ENCODE assay signal across 10 mouse cellular contexts in genomic region chr12:102127601-102128000, GRCm38 (mm10). TPM values are rescaled to one million over a fixed set of nuclear protein-coding genes. Genes with fewer than 3 reads are reported as not detected.
DNase-seq lines count a peak whose midpoint lies in the region; ATAC-seq lines count a peak whose summit lies in the region.
"Had no signal": no experiment of that assay in that cellular context is flagged by ENCODE, and none has a peak within 500 bp of the region (broad histone marks: within the 10 kb centered on the region; RNA-seq: fewer than 3 reads in every experiment).

No protein-coding gene starts in this region.

- H3K4me3 ChIP-seq in heart, embryonic 16.5 days (ENCODE audit: low read length), result peak overlapping the region; percentile 55
- H3K4me3 ChIP-seq in embryonic facial prominence, embryonic 10.5 days, result peak overlapping the region; percentile 72
- H3K4me3 ChIP-seq in hindbrain, embryonic 16.5 days (ENCODE audit: low read length), result peak overlapping the region; percentile 61
- H3K4me3 ChIP-seq in midbrain, embryonic 14.5 days (replicated peaks; ENCODE audit: low read depth, low read length), result peak overlapping the region; percentile 43

- peaks cover 31% of the 10 kb centered on the region for H3K27me3 ChIP-seq in heart, embryonic 16.5 days (ENCODE audit: control insufficient read depth, insufficient read depth, low read length)
- H3K27me3 ChIP-seq in embryonic facial prominence, embryonic 10.5 days (replicated peaks; ENCODE audit: low read depth, poor library complexity, severe bottlenecking), result peaks cover 67% of the 10 kb centered on the region
- peaks cover 20% of the 10 kb centered on the region for H3K27me3 ChIP-seq in hindbrain, embryonic 16.5 days (replicated peaks; ENCODE audit: control insufficient read depth, insufficient read depth, low read length)
- H3K27me3 ChIP-seq in midbrain, embryonic 14.5 days (ENCODE audit: control insufficient read depth, insufficient read depth, low read length), result peaks cover 46% of the 10 kb centered on the region; the same call in 1 of the 2 replicates

- WGBS in heart, embryonic 16.5 days, result 12% methylated on average over 7 of the region's 7 CpGs
- 12% methylated on average over 7 of the region's 7 CpGs for WGBS in embryonic facial prominence, embryonic 10.5 days
- WGBS in hindbrain, embryonic 16.5 days, result 9% methylated on average over 7 of the region's 7 CpGs
- WGBS in midbrain, embryonic 14.5 days, result 9% methylated on average over 7 of the region's 7 CpGs

- no peak overlapping the region for H3K27ac ChIP-seq in heart, embryonic 16.5 days (ENCODE audit: low read length)
- H3K27ac ChIP-seq in embryonic facial prominence, embryonic 10.5 days (replicated peaks), result no peak overlapping the region
- H3K27ac ChIP-seq in hindbrain, embryonic 16.5 days (ENCODE audit: low read depth, low read length), result no peak overlapping the region
- no peak overlapping the region for H3K27ac ChIP-seq in midbrain, embryonic 14.5 days (replicated peaks; ENCODE audit: low read depth, low read length)

- no peaks in the 10 kb centered on the region for H3K36me3 ChIP-seq in heart, embryonic 16.5 days (ENCODE audit: control insufficient read depth, insufficient read depth)
- H3K36me3 ChIP-seq in embryonic facial prominence, embryonic 10.5 days (replicated peaks), result no peaks in the 10 kb centered on the region
- no peaks in the 10 kb centered on the region for H3K36me3 ChIP-seq in hindbrain, embryonic 16.5 days (ENCODE audit: control insufficient read depth, insufficient read depth, low read length)
- H3K36me3 ChIP-seq in midbrain, embryonic 14.5 days (ENCODE audit: control insufficient read depth, insufficient read depth, low read length), result no peaks in the 10 kb centered on the region

- H3K9ac ChIP-seq in heart, embryonic 16.5 days (ENCODE audit: low read length), result no peak overlapping the region; the same call in 1 of the 2 replicates
- H3K9ac ChIP-seq in hindbrain, embryonic 16.5 days (ENCODE audit: low read depth, low read length), result no peak overlapping the region
- H3K9ac ChIP-seq in midbrain, embryonic 14.5 days (replicated peaks; ENCODE audit: low read length), result no peak overlapping the region; the same call in 1 of the 2 replicates

- ATAC-seq in heart, embryonic 16.5 days (replicated peaks; ENCODE audit: extremely low read depth, insufficient read depth, low FRiP score), result no peak
- no peak for ATAC-seq in hindbrain, embryonic 16.5 days
- ATAC-seq in midbrain, embryonic 14.5 days (ENCODE audit: low FRiP score, low TSS enrichment), result no peak
- ATAC-seq in megakaryocyte, adult 5-6 weeks (ENCODE audit: poor library complexity, severe bottlenecking), result no peak

- H3K9me3 ChIP-seq in heart, embryonic 16.5 days (replicated peaks; ENCODE audit: control insufficient read depth, low read length), result no peaks in the 10 kb centered on the region
- H3K9me3 ChIP-seq in embryonic facial prominence, embryonic 10.5 days, result no peaks in the 10 kb centered on the region
- no peaks in the 10 kb centered on the region for H3K9me3 ChIP-seq in hindbrain, embryonic 16.5 days (ENCODE audit: control insufficient read depth, low read length)
- no peaks in the 10 kb centered on the region for H3K9me3 ChIP-seq in midbrain, embryonic 14.5 days (ENCODE audit: control insufficient read depth, low read length)

- H3K4me1 ChIP-seq in heart, embryonic 16.5 days (ENCODE audit: control insufficient read depth, insufficient read depth, low read length), result peaks cover 12% of the 10 kb centered on the region
- H3K4me1 ChIP-seq in embryonic facial prominence, embryonic 10.5 days, result peaks cover 24% of the 10 kb centered on the region
- H3K4me1 ChIP-seq in hindbrain, embryonic 16.5 days (ENCODE audit: control insufficient read depth, insufficient read depth, low read depth, low read length), result peaks cover 21% of the 10 kb centered on the region
- H3K4me1 ChIP-seq in midbrain, embryonic 14.5 days (ENCODE audit: control insufficient read depth, insufficient read depth, low read length), result peaks cover 18% of the 10 kb centered on the region

- DNase-seq in heart, adult 8-10 months (ENCODE audit: low spot score), result no peak
- no peak for DNase-seq in embryonic facial prominence, embryonic 10.5 days (ENCODE audit: low spot score)
- DNase-seq in midbrain, embryonic 14.5 days, result peak; percentile 42
- no peak for DNase-seq in cerebellum, postnatal 36 days
- DNase-seq in left cerebral cortex, adult 9 months (ENCODE audit: low spot score in 2 of 2), result no peak
- DNase-seq: kidney, adult 2 months had no signal

- peak overlapping the region; percentile 89 for H3K4me2 ChIP-seq in heart, embryonic 16.5 days (ENCODE audit: low read depth, low read length)
- H3K4me2 ChIP-seq in hindbrain, embryonic 16.5 days (ENCODE audit: low read length), result peak overlapping the region; percentile 99
- H3K4me2 ChIP-seq in midbrain, embryonic 14.5 days (ENCODE audit: low read length), result peak overlapping the region; percentile 94

RNA-seq across cellular contexts. Expression of gene Slc24a4, which starts 0.9 kb away (rescaled TPM):
- 2.8 and 2.9 TPM in 2 replicates for polyA plus RNA-seq in heart, embryonic 16.5 days (2015; fragmentation: Nextera tagmentation; extraction: Ambion mirVana)
- total RNA-seq in heart, adult 8-10 months (2022), result under 1 TPM; 0.49 to 1.00 (median 0.65) TPM
- polyA plus RNA-seq in embryonic facial prominence, embryonic 10.5 days (2016; fragmentation: Nextera tagmentation; extraction: Ambion mirVana), result 0.05 TPM in 2 replicates
- 2.2 and 3.1 TPM in 2 replicates for polyA plus RNA-seq in hindbrain, embryonic 16.5 days (2015; fragmentation: Nextera tagmentation; extraction: Ambion mirVana)
- polyA plus RNA-seq in midbrain, embryonic 14.5 days (2014; fragmentation: Nextera tagmentation; extraction: Ambion mirVana), result 0.89 and 1.2 TPM in 2 replicates
- total RNA-seq in megakaryocyte, adult 5-6 weeks (2015), result not detected in 2 replicates
- not detected in 2 replicates for total RNA-seq in megakaryocyte, adult 5-6 weeks (2017)
- total RNA-seq: megakaryocyte-erythroid progenitor cell, adult 5-6 weeks had no signal
